Mouse (Mus musculus) liver, postnatal 0 days (tissue): Measurements from ENCODE around the gene Mrpl48. TPM values are rescaled to one million over a fixed set of nuclear protein-coding genes. Genes with fewer than 3 reads are reported as not detected.
"Not testable (repeated sequence)": the region's sequence is repeated elsewhere in the genome, so short reads cannot be mapped to it uniquely, and the experiment has no call there.

Source experiments
- ATAC-seq: fragments of 200-750 bp; cut with Nextera tagmentation; 2 replicates; pipeline ENCODE4 v1.8.0; 2017; ENCODE audit warnings: mild to moderate bottlenecking, moderate library complexity
- DNase-seq: peaks from one replicate; pipeline ENCODE4 v3.0.0-alpha.2; 2016
- H3K27ac ChIP-seq: fragments of 300-500 bp; sonication (generic); 2 replicates; pipeline ENCODE4 v1.5.1; 2014; ENCODE audit warnings: antibody characterized with exemption, moderate library complexity, mild to moderate bottlenecking, low read depth
- H3K27me3 ChIP-seq: fragments of 300-500 bp; sonication (generic); 2 replicates; pipeline ENCODE4 v1.6.1; 2014; ENCODE audit warnings: low read length, control low read depth, mixed read lengths; ENCODE audit not compliant: insufficient read depth
- H3K36me3 ChIP-seq: fragments of 300-500 bp; sonication (generic); replicated peaks from 2 replicates; pipeline ENCODE4 v1.6.1; 2014; ENCODE audit warnings: mild to moderate bottlenecking, control low read depth, low read length, moderate library complexity, mixed read lengths; ENCODE audit not compliant: insufficient read depth
- H3K4me1 ChIP-seq: fragments of 300-500 bp; sonication (generic); 2 replicates; pipeline ENCODE4 v1.6.1; 2014; ENCODE audit warnings: antibody characterized with exemption, mild to moderate bottlenecking, control low read depth; ENCODE audit not compliant: insufficient read depth
- H3K4me2 ChIP-seq: fragments of 300-500 bp; sonication (generic); 2 replicates; pipeline ENCODE4 v1.6.1; 2014; ENCODE audit warnings: low read depth, mild to moderate bottlenecking, low read length, moderate library complexity, mixed read lengths
- H3K4me3 ChIP-seq: fragments of 300-500 bp; sonication (generic); 2 replicates; pipeline ENCODE4 v1.5.1; 2014; ENCODE audit warnings: low read depth, low read length
- H3K9ac ChIP-seq: fragments of 300-500 bp; sonication (generic); replicated peaks from 2 replicates; pipeline ENCODE4 v1.6.1; 2014; ENCODE audit warnings: mild to moderate bottlenecking, moderate library complexity
- H3K9me3 ChIP-seq: fragments of 300-500 bp; sonication (generic); 2 replicates; pipeline ENCODE4 v1.6.1; 2016; ENCODE audit warnings: mild to moderate bottlenecking, control low read depth, low read length, mixed read lengths
- CTCF ChIP-seq: sonication (generic); IDR thresholded peaks from 2 replicates; pipeline ENCODE4 v1.5.1; 2016; ENCODE audit warnings: antibody characterized with exemption, low read depth
- EP300 ChIP-seq: IDR thresholded peaks from 2 replicates; pipeline ENCODE4 v1.6.1; 2016; ENCODE audit warnings: antibody characterized with exemption, low read depth, mild to moderate bottlenecking
- WGBS: fragments of 180-500 bp; shearing (Covaris S2); extraction: QIAGEN DNeasy Blood & Tissue Kit; methylation state at CpG from one replicate; pipeline ENCODE4 v1.1.7; 2014; ENCODE audit not compliant: insufficient replicate concordance; 5-methylcytosine and 5-hydroxymethylcytosine counted together
- polyA plus RNA-seq: library from polyadenylated mRNA; unstranded; fragments of >200 nt; fragmentation: Nextera tagmentation; extraction: Ambion mirVana; gene quantifications from 2 replicates; pipeline ENCODE4 v1.2.1, GENCODE M21; 2015

Gene Mrpl48
- polyA plus RNA-seq, 1 experiment from 2014 or later, result 54.5 TPM

DNA sequence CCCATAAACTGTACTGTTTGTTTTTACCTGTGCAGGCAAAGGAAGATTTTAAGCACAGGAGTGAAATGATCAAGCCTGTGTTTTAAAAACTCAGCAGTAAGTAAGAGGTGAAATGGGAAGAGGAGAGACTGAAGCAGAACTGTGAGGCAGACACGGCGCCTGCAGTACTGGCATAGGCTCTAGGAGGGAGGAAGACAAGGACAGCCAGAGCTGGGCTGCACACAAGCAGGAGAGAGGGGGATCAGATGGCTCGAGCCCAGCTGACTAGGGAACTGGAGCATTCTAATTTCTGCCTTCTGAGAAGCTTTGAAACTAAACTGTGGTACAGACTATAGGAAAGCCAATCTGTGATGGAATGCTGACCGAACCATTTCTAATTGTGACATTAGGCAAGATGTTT, 35.4 kb downstream of the Mrpl48 start:
- Histone ChIP-seq H3K36me3 (peaks cover 8% of the 10 kb centered on the region; the same call in 1 of the 2 replicates), H3K4me1 (peaks cover 20% of the 10 kb centered on the region), H3K4me2 (no peak overlapping the region), H3K9me3 (no peaks in the 10 kb centered on the region), H3K9ac (no peak overlapping the region), H3K4me3 (no peak overlapping the region), H3K27ac (no peak overlapping the region), H3K27me3 (no peaks in the 10 kb centered on the region)
- DNase-seq (no peak), ATAC-seq (no peak)
- WGBS, result 86% methylated on average over 4 of the region's 4 CpGs
- TF ChIP-seq EP300 (no peak), CTCF (no peak)

DNA sequence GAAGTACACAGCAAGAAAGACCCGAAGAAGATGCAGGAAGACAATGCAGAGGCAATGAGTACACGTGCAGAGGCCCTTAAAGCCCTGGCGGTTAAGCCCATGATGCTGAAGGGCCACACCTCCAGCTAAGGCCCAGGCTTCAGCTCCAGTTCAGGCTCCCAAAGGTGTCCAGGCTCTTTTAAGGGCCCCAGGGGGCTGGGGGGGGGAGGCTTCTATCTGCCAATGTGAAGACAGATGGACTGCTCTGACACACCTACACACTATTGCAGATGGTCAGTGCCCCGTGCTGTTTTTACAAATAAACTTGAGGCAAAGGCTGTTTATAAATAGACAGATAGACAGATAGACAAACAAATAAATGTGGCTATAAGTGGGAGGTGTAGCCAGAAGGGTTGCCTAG, 36.0 kb downstream of the Mrpl48 start:
- no peak overlapping the region for H3K4me2 ChIP-seq
- ATAC-seq (no peak), DNase-seq (no peak)
- H3K27me3 ChIP-seq, result no peaks in the 10 kb centered on the region
- TF ChIP-seq EP300, result no peak
- no peak for TF ChIP-seq CTCF
- peak overlapping the region; percentile 4; the same call in 1 of the 2 replicates for H3K27ac ChIP-seq
- H3K9me3 ChIP-seq, result no peaks in the 10 kb centered on the region
- peaks cover 8% of the 10 kb centered on the region; the same call in 1 of the 2 replicates for H3K36me3 ChIP-seq
- H3K4me1 ChIP-seq, result peaks cover 20% of the 10 kb centered on the region
- WGBS, result 79% methylated on average over 4 of the region's 4 CpGs
- no peak overlapping the region for H3K9ac ChIP-seq
- H3K4me3 ChIP-seq, result no peak overlapping the region

DNA sequence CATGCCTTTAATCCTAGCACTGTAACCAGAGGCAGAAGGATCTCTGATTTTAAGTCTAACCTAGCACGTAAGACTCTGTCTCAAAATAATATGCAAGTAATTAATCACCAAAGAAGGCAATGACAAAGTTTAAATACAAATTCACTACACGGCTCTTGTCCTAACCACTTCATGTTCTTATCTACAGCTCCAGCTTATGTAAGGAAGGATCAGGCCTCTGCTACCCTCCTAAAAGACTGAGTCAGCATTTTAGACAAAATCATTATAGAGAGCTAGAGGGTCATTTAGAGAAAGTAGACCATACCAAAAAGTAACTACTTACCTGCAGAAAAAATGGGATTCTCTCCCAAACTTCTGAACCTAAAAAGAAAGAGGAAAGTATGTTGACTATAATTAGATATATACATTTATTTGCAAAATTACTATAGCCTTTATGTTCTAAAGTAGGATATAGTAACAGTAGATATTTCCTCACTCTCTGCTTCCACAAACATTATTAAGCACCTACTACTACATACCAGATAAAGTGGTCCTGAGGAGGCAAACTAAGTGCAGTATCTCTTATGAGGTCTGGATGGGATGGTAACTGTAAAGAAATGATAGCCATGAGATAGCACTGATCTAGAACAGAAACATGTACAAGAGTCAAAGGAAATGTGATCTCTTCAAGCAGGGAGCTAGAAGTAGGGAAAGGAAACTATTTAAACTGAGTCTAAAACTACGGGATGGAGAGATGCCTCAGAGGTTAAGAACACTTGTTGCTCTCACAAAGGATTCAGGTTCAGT, 37.0 kb downstream of the Mrpl48 start:
- Histone ChIP-seq H3K4me1 (peaks cover 20% of the 10 kb centered on the region), H3K9ac (no peak overlapping the region)
- WGBS, result 57% methylated on average over 3 of the region's 3 CpGs

DNA sequence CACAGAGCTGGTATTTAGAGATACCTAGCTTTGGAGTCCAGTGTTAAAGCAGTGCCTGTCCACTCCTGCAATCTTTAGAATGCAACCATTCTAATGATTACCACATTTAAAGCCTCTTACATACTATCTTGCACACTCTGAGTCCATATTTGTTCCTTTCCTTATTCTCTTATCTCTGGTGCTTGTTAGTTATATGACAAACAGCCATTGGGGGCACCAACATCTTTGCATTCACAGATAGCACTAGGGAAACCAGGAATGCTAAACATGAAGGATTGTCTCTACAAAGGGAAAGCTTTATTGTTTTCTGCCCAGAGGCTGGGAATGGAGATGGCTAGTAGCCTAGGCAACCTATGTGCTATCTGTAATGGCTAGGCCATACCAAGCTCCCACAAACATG, 38.2 kb downstream of the Mrpl48 start:
- H3K9me3 ChIP-seq, result no peaks in the 10 kb centered on the region
- DNase-seq (no peak), ATAC-seq (0 out of 2 replicates have a peak, but pooled peaks have one; percentile 24)
- no peaks in the 10 kb centered on the region for H3K27me3 ChIP-seq
- no peak overlapping the region for H3K4me3 ChIP-seq
- H3K4me1 ChIP-seq, result peaks cover 20% of the 10 kb centered on the region
- H3K9ac ChIP-seq, result no peak overlapping the region
- TF ChIP-seq CTCF (peak; percentile 29), EP300 (peak; percentile 58; the same call in 1 of the 2 replicates)
- H3K4me2 ChIP-seq, result 0 out of 2 replicates have a peak overlapping the region, but pooled peaks have one; percentile 26
- peak overlapping the region; percentile 67; the same call in 1 of the 2 replicates for H3K27ac ChIP-seq
- H3K36me3 ChIP-seq, result peaks cover 10% of the 10 kb centered on the region; the same call in 1 of the 2 replicates

More for the DNA sequence above, 37.0 kb downstream of the Mrpl48 start:
- peak overlapping the region; percentile 28 for H3K4me2 ChIP-seq
- no peak for DNase-seq
- no peaks in the 10 kb centered on the region for H3K27me3 ChIP-seq
- H3K4me3 ChIP-seq, result no peak overlapping the region
- peak; percentile 94 for ATAC-seq
- peaks cover 8% of the 10 kb centered on the region; the same call in 1 of the 2 replicates for H3K36me3 ChIP-seq
- no peaks in the 10 kb centered on the region for H3K9me3 ChIP-seq
- H3K27ac ChIP-seq, result peak overlapping the region; percentile 67
- TF ChIP-seq EP300, result peak; percentile 83; the same call in 1 of the 2 replicates
- no peak for TF ChIP-seq CTCF

DNA sequence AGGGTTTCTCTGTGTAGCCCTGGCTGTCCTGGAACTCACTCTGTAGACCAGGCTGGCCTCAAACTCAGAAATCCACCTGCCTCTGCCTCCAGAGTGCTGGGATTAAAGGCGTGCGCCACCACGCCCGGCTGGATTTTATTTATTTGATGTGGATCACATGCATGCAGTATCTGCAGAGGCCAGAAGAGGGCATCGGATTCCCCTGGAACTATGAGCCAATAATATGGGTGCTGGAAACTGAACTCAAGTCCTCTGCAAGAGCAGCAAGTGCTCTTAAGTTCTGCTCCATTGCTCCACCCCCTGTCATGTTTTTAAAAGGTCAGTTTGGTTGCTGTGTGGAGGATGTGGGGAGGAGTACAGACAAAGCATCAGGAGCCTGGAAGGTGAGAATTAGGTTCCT, 40.9 kb downstream of the Mrpl48 start:
- H3K4me3 ChIP-seq, ATAC-seq, H3K27me3 ChIP-seq, H3K9me3 ChIP-seq, H3K9ac ChIP-seq, H3K4me2 ChIP-seq, DNase-seq, H3K27ac ChIP-seq: not testable (repeated sequence)
- peak; percentile 51 for TF ChIP-seq CTCF
- Histone ChIP-seq H3K36me3 (peaks cover 12% of the 10 kb centered on the region; the same call in 1 of the 2 replicates), H3K4me1 (peaks cover 18% of the 10 kb centered on the region)
- 83% methylated on average over 5 of the region's 5 CpGs for WGBS

DNA sequence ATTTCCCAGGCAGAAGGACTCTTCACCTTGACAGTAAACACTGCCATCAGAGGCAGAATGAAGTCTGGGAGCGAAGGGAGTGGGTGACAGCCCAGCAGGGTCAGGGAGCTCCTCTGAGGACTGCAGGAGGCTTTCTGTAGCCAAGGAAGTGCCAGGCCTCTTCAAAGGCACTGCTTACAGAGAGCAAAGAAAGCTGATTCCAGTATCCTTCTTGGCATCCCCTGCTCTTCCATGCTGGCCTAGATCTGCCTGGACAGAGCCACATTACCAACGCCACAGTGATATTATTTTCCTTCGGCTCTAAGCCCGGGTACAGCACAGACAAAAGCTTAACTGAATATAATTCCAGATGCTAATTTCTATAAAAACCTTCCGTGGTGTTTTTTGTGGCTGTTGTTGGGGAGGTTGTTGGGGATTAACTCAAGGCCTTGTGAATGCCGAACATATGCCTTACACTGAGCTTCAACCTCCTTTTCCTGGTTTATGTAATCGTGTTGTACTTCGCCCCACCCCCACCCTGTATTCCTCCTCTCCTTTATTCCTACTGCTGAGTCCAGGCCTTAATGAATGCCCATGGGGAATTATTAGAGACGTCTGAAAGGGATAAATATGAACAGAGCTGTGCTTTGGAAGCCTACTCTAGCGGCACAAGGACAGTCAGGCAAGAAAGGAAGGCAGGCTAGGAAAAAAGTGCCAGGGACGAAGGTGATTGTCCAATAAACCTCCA, 46.1 kb downstream of the Mrpl48 start:
- ATAC-seq (no peak), DNase-seq (no peak)
- 79% methylated on average over 11 of the region's 11 CpGs for WGBS
- no peak for TF ChIP-seq CTCF
- TF ChIP-seq EP300, result no peak
- Histone ChIP-seq H3K27me3 (no peaks in the 10 kb centered on the region), H3K4me3 (no peak overlapping the region), H3K36me3 (0 out of 2 replicates have a peak, but pooled peaks cover 4% of the 10 kb centered on the region), H3K9me3 (no peaks in the 10 kb centered on the region), H3K4me1 (peaks cover 5% of the 10 kb centered on the region; the same call in 1 of the 2 replicates), H3K27ac (no peak overlapping the region), H3K9ac (no peak overlapping the region), H3K4me2 (no peak overlapping the region)
